Mouse (Mus musculus): ENCODE data around the gene Etfb. TPM values are rescaled to one million over a fixed set of nuclear protein-coding genes. Genes with fewer than 3 reads are reported as not detected.

The Etfb gene
- polyA plus RNA-seq, 2 experiments: 153 to 301 TPM

GRCm38 (mm10) chr7:43447801-43448200 lies 3.9 kb downstream of the Etfb start:
- Histone ChIP-seq H3K27me3 (ENCODE audit: control insufficient read depth, insufficient read depth, low read length) (no peaks in the 10 kb centered on the region), H3K36me3 (ENCODE audit: control insufficient read depth, insufficient read depth, low read length) (0 out of 2 replicates have a peak, but pooled peaks cover 7% of the 10 kb centered on the region), H3K9ac (ENCODE audit: low read depth, low read length, severe bottlenecking) (no peak overlapping the region), H3K4me1 (ENCODE audit: control insufficient read depth, insufficient read depth, low read length) (peaks cover 16% of the 10 kb centered on the region), H3K4me2 (replicated peaks; ENCODE audit: low read depth, low read length, severe bottlenecking) (no peak overlapping the region), H3K4me3 (replicated peaks; ENCODE audit: low read length) (no peak overlapping the region), H3K27ac (replicated peaks; ENCODE audit: low read depth, low read length) (no peak overlapping the region), H3K9me3 (ENCODE audit: control insufficient read depth, low read length) (no peaks in the 10 kb centered on the region)
- 88% methylated on average over 4 of the region's 4 CpGs for WGBS
- ATAC-seq (ENCODE audit: low FRiP score, low read depth) (no peak), DNase-seq (ENCODE audit: low spot score) (no peak)
- TF ChIP-seq POLR2A (IDR thresholded peaks at IDR 0.05; ENCODE audit: borderline replicate concordance, extremely low read depth, insufficient read depth, insufficient read length): no peak

GRCm38 (mm10) chr7:43448246-43448645 lies 4.4 kb downstream of the Etfb start:
- Histone ChIP-seq H3K9me3 (ENCODE audit: control insufficient read depth, low read length) (no peaks in the 10 kb centered on the region), H3K27me3 (ENCODE audit: control insufficient read depth, insufficient read depth, low read length) (no peaks in the 10 kb centered on the region), H3K4me3 (replicated peaks; ENCODE audit: low read length) (no peak overlapping the region), H3K4me2 (replicated peaks; ENCODE audit: low read depth, low read length, severe bottlenecking) (no peak overlapping the region), H3K9ac (ENCODE audit: low read depth, low read length, severe bottlenecking) (no peak overlapping the region), H3K36me3 (ENCODE audit: control insufficient read depth, insufficient read depth, low read length) (peaks cover 11% of the 10 kb centered on the region), H3K27ac (replicated peaks; ENCODE audit: low read depth, low read length) (no peak overlapping the region), H3K4me1 (ENCODE audit: control insufficient read depth, insufficient read depth, low read length) (peaks cover 12% of the 10 kb centered on the region)
- WGBS: 86% methylated on average over 3 of the region's 3 CpGs
- no peak for TF ChIP-seq POLR2A (IDR thresholded peaks at IDR 0.05; ENCODE audit: borderline replicate concordance, extremely low read depth, insufficient read depth, insufficient read length)
- no peak for ATAC-seq (ENCODE audit: low FRiP score, low read depth)
- DNase-seq (ENCODE audit: low spot score): no peak

- Histone ChIP-seq H3K4me2 (replicated peaks; ENCODE audit: low read depth, low read length, severe bottlenecking) (no peak overlapping the region), H3K4me3 (replicated peaks; ENCODE audit: low read length) (no peak overlapping the region), H3K27ac (replicated peaks; ENCODE audit: low read depth, low read length) (no peak overlapping the region), H3K9ac (ENCODE audit: low read depth, low read length, severe bottlenecking) (no peak overlapping the region), H3K27me3 (ENCODE audit: control insufficient read depth, insufficient read depth, low read length) (no peaks in the 10 kb centered on the region), H3K4me1 (ENCODE audit: control insufficient read depth, insufficient read depth, low read length) (peaks cover 6% of the 10 kb centered on the region; the same call in 1 of the 2 replicates), H3K9me3 (ENCODE audit: control insufficient read depth, low read length) (no peaks in the 10 kb centered on the region), H3K36me3 (ENCODE audit: control insufficient read depth, insufficient read depth, low read length) (peaks cover 24% of the 10 kb centered on the region)
- ATAC-seq (ENCODE audit: low FRiP score, low read depth) (no peak), DNase-seq (ENCODE audit: low spot score) (no peak)
- WGBS: 94% methylated on average over 2 of the region's 2 CpGs
- TF ChIP-seq POLR2A (IDR thresholded peaks at IDR 0.05; ENCODE audit: borderline replicate concordance, extremely low read depth, insufficient read depth, insufficient read length): no peak
Measured at GRCm38 (mm10) chr7:43449811-43450210, 5.9 kb downstream of the Etfb start.

GRCm38 (mm10) chr7:43451726-43452125 lies 7.8 kb downstream of the Etfb start:
- Histone ChIP-seq H3K4me3 (replicated peaks; ENCODE audit: low read length) (no peak overlapping the region), H3K9ac (ENCODE audit: low read depth, low read length, severe bottlenecking) (no peak overlapping the region), H3K4me2 (replicated peaks; ENCODE audit: low read depth, low read length, severe bottlenecking) (no peak overlapping the region), H3K27ac (replicated peaks; ENCODE audit: low read depth, low read length) (no peak overlapping the region), H3K36me3 (ENCODE audit: control insufficient read depth, insufficient read depth, low read length) (peaks cover 33% of the 10 kb centered on the region), H3K27me3 (ENCODE audit: control insufficient read depth, insufficient read depth, low read length) (no peaks in the 10 kb centered on the region), H3K4me1 (ENCODE audit: control insufficient read depth, insufficient read depth, low read length) (0 out of 2 replicates have a peak, but pooled peaks cover 3% of the 10 kb centered on the region), H3K9me3 (ENCODE audit: control insufficient read depth, low read length) (no peaks in the 10 kb centered on the region)
- no peak for TF ChIP-seq POLR2A (IDR thresholded peaks at IDR 0.05; ENCODE audit: borderline replicate concordance, extremely low read depth, insufficient read depth, insufficient read length)
- no peak for DNase-seq (ENCODE audit: low spot score)
- WGBS: 96% methylated on average over 11 of the region's 11 CpGs
- ATAC-seq (ENCODE audit: low FRiP score, low read depth): no peak

- DNase-seq (ENCODE audit: low spot score) (no peak), ATAC-seq (ENCODE audit: low FRiP score, low read depth) (no peak)
- H3K4me3 ChIP-seq (replicated peaks; ENCODE audit: low read length): no peak overlapping the region
- 50% methylated on average over 4 of the region's 4 CpGs for WGBS
- no peak overlapping the region for H3K4me2 ChIP-seq (replicated peaks; ENCODE audit: low read depth, low read length, severe bottlenecking)
- 0 out of 2 replicates have a peak, but pooled peaks cover 2% of the 10 kb centered on the region for H3K4me1 ChIP-seq (ENCODE audit: control insufficient read depth, insufficient read depth, low read length)
- no peak for TF ChIP-seq POLR2A (IDR thresholded peaks at IDR 0.05; ENCODE audit: borderline replicate concordance, extremely low read depth, insufficient read depth, insufficient read length)
- peaks cover 41% of the 10 kb centered on the region for H3K36me3 ChIP-seq (ENCODE audit: control insufficient read depth, insufficient read depth, low read length)
- no peak overlapping the region for H3K27ac ChIP-seq (replicated peaks; ENCODE audit: low read depth, low read length)
- no peak overlapping the region for H3K9ac ChIP-seq (ENCODE audit: low read depth, low read length, severe bottlenecking)
- no peaks in the 10 kb centered on the region for H3K27me3 ChIP-seq (ENCODE audit: control insufficient read depth, insufficient read depth, low read length)
- no peaks in the 10 kb centered on the region for H3K9me3 ChIP-seq (ENCODE audit: control insufficient read depth, low read length)
Measured at GRCm38 (mm10) chr7:43452609-43453008, 8.7 kb downstream of the Etfb start.
